Mouse (Mus musculus): Measurements from ENCODE around the gene Rubcnl. TPM values are rescaled to one million over a fixed set of nuclear protein-coding genes. Genes with fewer than 3 reads are reported as not detected.

The Rubcnl gene
- polyA plus RNA-seq, 1 experiment: not detected

DNA sequence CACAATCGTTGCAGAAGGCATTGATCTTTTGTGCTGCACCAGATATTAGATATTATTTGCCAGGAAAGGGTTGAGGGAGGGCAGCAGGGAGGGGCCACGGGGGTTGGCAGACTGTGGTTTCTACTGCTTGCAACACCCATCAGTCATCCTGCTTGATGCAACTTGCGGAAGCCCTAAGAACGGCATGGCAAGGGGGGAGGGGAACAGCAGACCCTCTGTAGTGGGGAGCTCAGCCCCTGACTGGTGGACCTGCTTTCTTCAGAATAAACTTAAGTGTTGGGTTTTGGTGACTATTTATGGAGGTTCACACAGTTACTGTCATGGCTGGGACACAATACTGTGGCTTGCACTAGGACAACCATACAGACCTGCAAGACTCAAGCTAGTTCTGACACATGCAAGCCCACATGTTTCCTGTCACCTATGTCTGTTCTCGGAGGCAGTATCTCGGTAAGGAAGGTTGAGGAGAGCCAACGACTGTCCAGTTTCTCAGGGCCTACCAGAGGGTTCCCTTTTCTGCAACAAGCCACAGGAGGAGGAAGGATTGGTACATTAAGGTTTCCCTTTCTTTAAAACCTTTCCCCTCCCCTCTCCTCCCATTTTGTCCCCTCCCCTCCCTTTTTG lies 53.6 kb downstream of the Rubcnl start:
- Histone ChIP-seq H3K4me1 (ENCODE audit: control insufficient read depth, insufficient read depth, low read length) (no peaks in the 10 kb centered on the region), H3K9ac (ENCODE audit: low read depth, poor library complexity, severe bottlenecking) (no peak overlapping the region), H3K9me3 (replicated peaks; ENCODE audit: control insufficient read depth, insufficient read depth, low read length, poor library complexity, severe bottlenecking) (peaks cover 5% of the 10 kb centered on the region; the same call in 1 of the 2 replicates), H3K36me3 (ENCODE audit: control insufficient read depth, insufficient read depth, low read length, poor library complexity, severe bottlenecking) (no peaks in the 10 kb centered on the region), H3K27me3 (ENCODE audit: control insufficient read depth, insufficient read depth, low read length, poor library complexity, severe bottlenecking) (no peaks in the 10 kb centered on the region), H3K4me3 (ENCODE audit: low read depth, low read length) (no peak overlapping the region), H3K27ac (ENCODE audit: insufficient read depth, low read length) (no peak overlapping the region)
- no peak for TF ChIP-seq EP300 (IDR thresholded peaks at IDR 0.05; ENCODE audit: insufficient read depth, low read depth, low read length)
- TF ChIP-seq POLR2A (IDR thresholded peaks at IDR 0.05; ENCODE audit: insufficient read depth, low read length): no peak
- no peak for TF ChIP-seq CTCF (IDR thresholded peaks at IDR 0.05; ENCODE audit: low read depth, low read length)

DNA sequence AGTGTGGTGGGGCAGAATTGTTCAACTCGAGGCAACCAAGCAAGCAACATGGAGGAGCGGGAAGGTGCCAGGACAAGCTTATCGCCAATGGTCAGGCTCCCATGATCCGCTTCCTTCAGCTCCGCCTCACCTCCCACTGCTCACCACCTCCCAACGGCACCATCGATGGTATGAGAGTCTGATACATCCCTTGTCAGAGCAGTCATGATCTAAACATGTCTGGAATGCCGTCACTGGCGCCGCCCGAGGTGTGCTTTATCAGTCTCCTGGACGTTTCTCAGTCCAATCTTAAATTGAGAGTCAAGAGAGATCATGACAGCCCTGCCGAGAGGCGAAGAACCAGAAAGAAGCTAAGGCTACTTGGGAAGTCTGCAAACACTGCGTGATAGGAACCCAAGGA lies 55.3 kb downstream of the Rubcnl start:
- Histone ChIP-seq H3K27me3 (ENCODE audit: control insufficient read depth, insufficient read depth, low read length, poor library complexity, severe bottlenecking) (no peaks in the 10 kb centered on the region), H3K9me3 (replicated peaks; ENCODE audit: control insufficient read depth, insufficient read depth, low read length, poor library complexity, severe bottlenecking) (peaks cover 3% of the 10 kb centered on the region; the same call in 1 of the 2 replicates), H3K27ac (ENCODE audit: insufficient read depth, low read length) (no peak overlapping the region), H3K9ac (ENCODE audit: low read depth, poor library complexity, severe bottlenecking) (no peak overlapping the region), H3K4me1 (ENCODE audit: control insufficient read depth, insufficient read depth, low read length) (no peaks in the 10 kb centered on the region), H3K36me3 (ENCODE audit: control insufficient read depth, insufficient read depth, low read length, poor library complexity, severe bottlenecking) (no peaks in the 10 kb centered on the region), H3K4me3 (ENCODE audit: low read depth, low read length) (no peak overlapping the region)
- TF ChIP-seq EP300 (IDR thresholded peaks at IDR 0.05; ENCODE audit: insufficient read depth, low read depth, low read length) (no peak), POLR2A (IDR thresholded peaks at IDR 0.05; ENCODE audit: insufficient read depth, low read length) (no peak), CTCF (IDR thresholded peaks at IDR 0.05; ENCODE audit: low read depth, low read length) (no peak)

DNA sequence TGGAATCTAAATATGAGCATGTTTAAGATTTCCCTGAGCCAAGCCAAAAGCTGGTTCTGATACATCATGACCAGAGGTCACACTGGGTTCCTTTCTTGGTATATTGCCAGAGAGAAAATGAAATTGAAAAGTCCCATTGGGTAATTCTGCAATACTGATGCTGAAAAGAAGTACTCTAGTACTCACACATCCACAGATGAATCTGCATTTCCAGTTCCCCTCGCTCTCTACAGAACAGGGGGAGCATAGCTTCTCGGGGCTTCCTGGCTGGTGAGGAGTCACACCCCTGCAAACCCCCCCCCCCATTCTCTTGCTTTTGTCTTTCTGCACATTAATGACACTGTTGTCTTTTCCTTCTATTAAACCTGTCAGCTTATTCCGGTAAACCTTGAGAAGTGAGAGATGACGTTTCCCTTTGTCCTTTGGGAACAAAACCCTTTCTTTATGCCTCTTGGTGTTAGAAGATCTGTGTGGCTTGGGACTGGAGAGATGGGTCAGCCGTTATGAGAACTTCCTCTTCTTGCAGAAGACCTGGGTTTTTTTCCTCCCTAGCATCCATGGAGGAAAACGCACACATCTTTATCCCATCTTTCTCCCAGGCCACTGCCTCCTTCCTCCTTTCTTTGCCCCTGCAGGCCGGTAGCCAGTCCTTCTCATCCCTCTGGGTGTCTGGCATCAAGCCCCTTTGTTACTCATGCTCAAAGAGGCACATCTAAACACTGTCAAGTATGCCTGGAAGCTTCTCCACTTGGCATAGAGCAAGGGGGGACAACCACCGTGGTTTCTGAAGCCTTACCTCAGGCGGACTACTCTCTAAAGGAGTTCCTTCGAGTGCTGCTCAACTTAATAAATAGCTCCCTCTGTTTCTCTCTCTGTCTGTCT lies 59.7 kb downstream of the Rubcnl start:
- H3K36me3 ChIP-seq (ENCODE audit: control insufficient read depth, insufficient read depth, low read length, poor library complexity, severe bottlenecking): no peaks in the 10 kb centered on the region
- TF ChIP-seq EP300 (IDR thresholded peaks at IDR 0.05; ENCODE audit: insufficient read depth, low read depth, low read length) (no peak), CTCF (IDR thresholded peaks at IDR 0.05; ENCODE audit: low read depth, low read length) (no peak), POLR2A (IDR thresholded peaks at IDR 0.05; ENCODE audit: insufficient read depth, low read length) (no peak)
- H3K9ac ChIP-seq (ENCODE audit: low read depth, poor library complexity, severe bottlenecking): no peak overlapping the region
- H3K9me3 ChIP-seq (replicated peaks; ENCODE audit: control insufficient read depth, insufficient read depth, low read length, poor library complexity, severe bottlenecking): no peaks in the 10 kb centered on the region
- no peak overlapping the region for H3K27ac ChIP-seq (ENCODE audit: insufficient read depth, low read length)
- H3K4me3 ChIP-seq (ENCODE audit: low read depth, low read length): no peak overlapping the region
- H3K4me1 ChIP-seq (ENCODE audit: control insufficient read depth, insufficient read depth, low read length): no peaks in the 10 kb centered on the region
- no peaks in the 10 kb centered on the region for H3K27me3 ChIP-seq (ENCODE audit: control insufficient read depth, insufficient read depth, low read length, poor library complexity, severe bottlenecking)

DNA sequence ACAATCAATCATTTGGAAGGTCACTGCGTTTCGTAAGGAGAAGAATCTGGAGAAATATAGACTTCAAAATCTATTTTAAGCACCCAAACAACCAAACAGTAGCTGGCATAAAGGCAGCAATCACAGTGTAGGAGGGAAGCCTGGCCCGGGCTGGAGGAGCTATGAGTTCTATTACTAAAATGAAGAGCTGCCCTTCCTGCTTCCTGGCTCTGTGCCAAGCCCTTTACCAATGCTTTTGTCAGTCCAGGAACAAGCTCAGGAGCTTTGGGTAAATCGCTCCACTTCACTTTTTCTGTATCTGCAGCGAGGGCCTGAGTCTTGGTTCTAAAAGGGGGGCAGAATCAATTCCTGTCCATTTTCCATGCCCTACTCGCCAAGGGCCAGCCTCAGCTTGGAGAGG lies 62.1 kb downstream of the Rubcnl start:
- no peaks in the 10 kb centered on the region for H3K27me3 ChIP-seq (ENCODE audit: control insufficient read depth, insufficient read depth, low read length, poor library complexity, severe bottlenecking)
- no peak overlapping the region for H3K9ac ChIP-seq (ENCODE audit: low read depth, poor library complexity, severe bottlenecking)
- H3K4me1 ChIP-seq (ENCODE audit: control insufficient read depth, insufficient read depth, low read length): no peaks in the 10 kb centered on the region
- H3K27ac ChIP-seq (ENCODE audit: insufficient read depth, low read length): no peak overlapping the region
- H3K9me3 ChIP-seq (replicated peaks; ENCODE audit: control insufficient read depth, insufficient read depth, low read length, poor library complexity, severe bottlenecking): no peaks in the 10 kb centered on the region
- H3K4me3 ChIP-seq (ENCODE audit: low read depth, low read length): no peak overlapping the region
- no peaks in the 10 kb centered on the region for H3K36me3 ChIP-seq (ENCODE audit: control insufficient read depth, insufficient read depth, low read length, poor library complexity, severe bottlenecking)
- TF ChIP-seq CTCF (IDR thresholded peaks at IDR 0.05; ENCODE audit: low read depth, low read length) (no peak), EP300 (IDR thresholded peaks at IDR 0.05; ENCODE audit: insufficient read depth, low read depth, low read length) (no peak)

Other genes with a start within 250 kb of the Rubcnl start
- gene Lrch1, start 68.2 kb upstream of the Rubcnl start, polyA plus RNA-seq (2011; ENCODE audit: insufficient read depth, insufficient read length, low read depth, missing spikeins): 16.2 and 17.0 TPM in 2 replicates
- gene Lrrc63, start 114.9 kb downstream of the Rubcnl start, polyA plus RNA-seq (2011; ENCODE audit: insufficient read depth, insufficient read length, low read depth, missing spikeins): not detected in 2 replicates
- gene Lcp1, start 115.1 kb downstream of the Rubcnl start, polyA plus RNA-seq (2011; ENCODE audit: insufficient read depth, insufficient read length, low read depth, missing spikeins): 2.0 and 2.5 TPM in 2 replicates
- not detected in 2 replicates for gene Cpb2, start 226.3 kb downstream of the Rubcnl start, polyA plus RNA-seq (2011; ENCODE audit: insufficient read depth, insufficient read length, low read depth, missing spikeins)